Mouse (Mus musculus) lung, adult 2 months (tissue): ENCODE results near the gene Calhm6.

ENCODE experiments used
- CTCF ChIP-seq: fragments of 200-500 bp; IDR thresholded peaks from 2 replicates; pipeline ENCODE4 v1.5.1; 2011; ENCODE audit warnings: mild to moderate bottlenecking, low read length, control low read depth; ENCODE audit not compliant: insufficient read depth
- POLR2A ChIP-seq: fragments of 200-500 bp; IDR thresholded peaks from 2 replicates; pipeline ENCODE4 v1.6.1; 2011; ENCODE audit warnings: low read depth, mild to moderate bottlenecking, control low read depth, low read length, borderline replicate concordance; ENCODE audit errors: extremely low read depth

DNA sequence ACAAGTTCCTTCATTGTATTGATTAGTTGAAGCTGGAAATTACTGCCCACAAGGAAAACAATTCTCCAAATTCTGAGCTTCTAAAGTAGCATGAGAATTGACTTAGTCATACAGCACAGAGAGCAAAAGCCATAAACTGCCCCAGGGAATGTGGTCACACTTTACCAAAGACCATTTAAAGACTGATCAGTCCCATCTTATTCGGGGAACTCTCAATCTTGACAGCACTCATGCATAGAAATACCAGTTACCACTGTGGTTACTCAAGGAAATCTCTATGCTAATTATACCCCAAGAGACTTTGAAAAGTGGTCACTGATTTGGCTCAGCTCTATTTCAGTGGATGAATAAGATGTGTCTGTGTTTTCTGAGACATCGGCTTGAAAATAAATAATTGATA is 32.6 kb downstream of the Calhm6 start:
- TF ChIP-seq CTCF = no peak
- TF ChIP-seq POLR2A = no peak
